ENCODE assay signal across 8 mouse cellular contexts in the genomic region with DNA sequence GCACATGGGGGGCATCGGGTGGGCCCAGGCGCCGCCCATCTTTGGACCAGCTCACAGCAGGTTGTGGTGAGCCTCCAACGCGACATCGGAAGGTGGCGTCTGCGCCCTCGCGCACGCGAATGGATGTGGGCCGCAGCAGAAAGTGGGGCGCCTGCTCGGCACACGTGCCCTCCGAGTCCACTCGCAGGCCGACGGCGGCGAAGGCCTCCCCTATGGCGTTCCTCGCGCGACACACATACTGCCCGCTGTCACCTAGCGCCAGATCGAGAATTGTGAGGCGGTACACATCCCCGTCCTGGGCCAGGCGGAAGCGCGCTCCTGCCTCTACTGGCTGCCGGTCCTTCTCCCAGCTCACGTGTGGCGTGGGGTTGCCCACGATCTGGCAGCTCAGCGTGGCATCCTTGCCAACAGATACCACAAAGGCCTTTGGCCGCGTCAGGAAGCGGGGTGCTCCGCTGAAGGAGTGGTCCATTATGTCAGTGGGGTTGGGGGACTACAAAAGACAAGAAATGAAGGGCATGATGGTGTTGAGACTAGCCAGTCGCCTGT. TPM values are rescaled to one million over a fixed set of nuclear protein-coding genes. Genes with fewer than 3 reads are reported as not detected.
DNase-seq lines count a peak whose midpoint lies in the region; ATAC-seq lines count a peak whose summit lies in the region.

A gene (minus strand): TSS at position 499 of the 549 bp plus-strand sequence.

- peaks cover 91% of the 10 kb centered on the region for H3K27me3 ChIP-seq in liver, embryonic 12.5 days (replicated peaks)
- peaks cover 42% of the 10 kb centered on the region for H3K27me3 ChIP-seq in forebrain, embryonic 11.5 days (ENCODE audit: control insufficient read depth, insufficient read depth, low read length)
- peaks cover 48% of the 10 kb centered on the region for H3K27me3 ChIP-seq in midbrain, embryonic 14.5 days (ENCODE audit: control insufficient read depth, insufficient read depth, low read length)

- no peak for ATAC-seq in liver, embryonic 12.5 days
- ATAC-seq in forebrain, embryonic 11.5 days (replicated peaks; ENCODE audit: low FRiP score) = no peak
- no peak for ATAC-seq in midbrain, embryonic 14.5 days (ENCODE audit: low FRiP score, low TSS enrichment)

- 0 out of 2 replicates have a peak, but pooled peaks cover 5% of the 10 kb centered on the region for H3K4me1 ChIP-seq in liver, embryonic 12.5 days
- peaks cover 2% of the 10 kb centered on the region; the same call in 1 of the 2 replicates for H3K4me1 ChIP-seq in forebrain, embryonic 11.5 days (replicated peaks; ENCODE audit: control insufficient read depth, insufficient read depth, low read length)
- H3K4me1 ChIP-seq in midbrain, embryonic 14.5 days (ENCODE audit: control insufficient read depth, insufficient read depth, low read length) = no peaks in the 10 kb centered on the region

- no peak within 1 kb of the TSS for H3K9ac ChIP-seq in liver, embryonic 12.5 days
- no peak within 1 kb of the TSS for H3K9ac ChIP-seq in forebrain, embryonic 11.5 days (ENCODE audit: low read length)
- no peak within 1 kb of the TSS; the same call in 1 of the 2 replicates for H3K9ac ChIP-seq in midbrain, embryonic 14.5 days (replicated peaks; ENCODE audit: low read length)

- H3K36me3 ChIP-seq in liver, embryonic 12.5 days = no peaks in the 10 kb centered on the region
- no peaks in the 10 kb centered on the region for H3K36me3 ChIP-seq in forebrain, embryonic 11.5 days (ENCODE audit: control insufficient read depth, insufficient read depth, low read length)
- H3K36me3 ChIP-seq in midbrain, embryonic 14.5 days (ENCODE audit: control insufficient read depth, insufficient read depth, low read length) = no peaks in the 10 kb centered on the region

- peak within 1 kb of the TSS; percentile 10; the same call in 1 of the 2 replicates for H3K4me3 ChIP-seq in liver, embryonic 12.5 days
- peak within 1 kb of the TSS; percentile 4; the same call in 1 of the 2 replicates for H3K4me3 ChIP-seq in forebrain, embryonic 11.5 days (ENCODE audit: low read depth, low read length)
- H3K4me3 ChIP-seq in midbrain, embryonic 14.5 days (replicated peaks; ENCODE audit: low read depth, low read length) = peak within 1 kb of the TSS; percentile 30

- H3K4me2 ChIP-seq in liver, embryonic 12.5 days = peak within 1 kb of the TSS; percentile 19
- peak within 1 kb of the TSS; percentile 13 for H3K4me2 ChIP-seq in forebrain, embryonic 11.5 days (ENCODE audit: low read depth, low read length, severe bottlenecking)
- H3K4me2 ChIP-seq in midbrain, embryonic 14.5 days (ENCODE audit: low read length) = peak within 1 kb of the TSS; percentile 50

- intact Hi-C loops in heart, postnatal 14 days (cut with DNase I) = no loop called here
- intact Hi-C loops in left cerebral cortex, postnatal 10 days (cut with DNase I) = no loop called here

- no peak within 1 kb of the TSS for H3K27ac ChIP-seq in liver, embryonic 12.5 days
- no peak within 1 kb of the TSS for H3K27ac ChIP-seq in forebrain, embryonic 11.5 days (ENCODE audit: low read depth, low read length)
- H3K27ac ChIP-seq in midbrain, embryonic 14.5 days (replicated peaks; ENCODE audit: low read depth, low read length) = no peak within 1 kb of the TSS

- no peak for DNase-seq in liver
- no peak for DNase-seq in forebrain, embryonic 11.5 days (ENCODE audit: low spot score)
- DNase-seq in heart, postnatal 14 days = peak in 1 of 2 experiments; percentile 26
- peak; percentile 14 for DNase-seq in midbrain, embryonic 14.5 days
- no peak for DNase-seq in cerebellum, adult 11-12 months
- no peak for DNase-seq in left cerebral cortex, adult 9 months (ENCODE audit: low spot score in 2 of 2)
- no peak for DNase-seq in left cerebral cortex, postnatal 10 days (ENCODE audit: extremely low spot score in 1 of 2, low spot score in 2 of 2)

- 17% methylated on average over 44 of the region's 44 CpGs for WGBS in liver, embryonic 12.5 days (ENCODE audit: insufficient replicate concordance)
- WGBS in forebrain, embryonic 11.5 days = 18% methylated on average over 44 of the region's 44 CpGs
- 14% methylated on average over 42 of the region's 44 CpGs for WGBS in midbrain, embryonic 14.5 days

- H3K9me3 ChIP-seq in liver, embryonic 12.5 days (replicated peaks) = no peaks in the 10 kb centered on the region
- H3K9me3 ChIP-seq in forebrain, embryonic 11.5 days (ENCODE audit: control insufficient read depth, low read length) = no peaks in the 10 kb centered on the region
- H3K9me3 ChIP-seq in midbrain, embryonic 14.5 days (ENCODE audit: control insufficient read depth, low read length) = no peaks in the 10 kb centered on the region

RNA-seq across cellular contexts. Expression of the gene that starts here (rescaled TPM):
- polyA plus RNA-seq in liver, embryonic 12.5 days (2016; fragmentation: Nextera tagmentation; extraction: Ambion mirVana) = 0.42 and 0.51 TPM in 2 replicates
- polyA plus RNA-seq in forebrain, embryonic 11.5 days (2014; fragmentation: Nextera tagmentation; extraction: Ambion mirVana) = 0.04 and 0.07 TPM in 2 replicates
- 100 to 1,000 TPM; 506 to 513 TPM for total RNA-seq in heart, postnatal 14 days (2021)
- polyA plus RNA-seq in midbrain, embryonic 14.5 days (2014; fragmentation: Nextera tagmentation; extraction: Ambion mirVana) = 0.37 and 0.43 TPM in 2 replicates
- total RNA-seq in left cerebral cortex, postnatal 10 days (2021) = 1 to 10 TPM; 2.1 to 2.3 TPM

Comparison
In these comparisons a context has a peak if more than half of its experiments do, and no peak if none do; other contexts are left out.
1. RNA of the gene that starts here (total RNA-seq): 506 to 513 TPM in heart, postnatal 14 days; 2.1 to 2.3 TPM in left cerebral cortex, postnatal 10 days; every median in the first group is over 100 times any median in the second.
2. Peak in DNase-seq, H3K4me3 ChIP-seq and H3K4me2 ChIP-seq in midbrain, embryonic 14.5 days; RNA of the gene not detected or under 1 TPM.
3. Peak in every context shown above with its lines, with median percentiles within 50 percentile points of each other: H3K4me2 ChIP-seq and H3K4me3 ChIP-seq.